Mouse (Mus musculus) small intestine, adult 2 months (tissue): ENCODE measurements at regions not wholly inside any gene's neighbourhood (a gene's known extent, or its start where the extent isn't known, plus 50 kb on each side); places are given as distances from the start of the nearest gene placed in this dataset.
A peak's percentile ranks its signal among the peaks of the same experiment; 100 is the strongest.

Experiments used
- H3K27ac ChIP-seq: fragments of 200-500 bp; 2 replicates; pipeline ENCODE4 v1.5.1; 2012; ENCODE audit warnings: low read depth, low read length, control low read depth, inconsistent platforms; ENCODE audit not compliant: insufficient read depth
- H3K27me3 ChIP-seq: fragments of 200-500 bp; 2 replicates; pipeline ENCODE4 v1.6.1; 2012; ENCODE audit warnings: mild to moderate bottlenecking, moderate library complexity, low read length, inconsistent platforms; ENCODE audit not compliant: control insufficient read depth, insufficient read depth
- H3K36me3 ChIP-seq: fragments of 200-500 bp; 2 replicates; pipeline ENCODE4 v1.6.1; 2012; ENCODE audit warnings: mild to moderate bottlenecking, low read length, control low read depth, inconsistent platforms; ENCODE audit not compliant: control insufficient read depth, insufficient read depth
- H3K4me1 ChIP-seq: fragments of 200-500 bp; 2 replicates; pipeline ENCODE4 v1.6.1; 2012; ENCODE audit warnings: low read length, inconsistent platforms, mixed read lengths; ENCODE audit not compliant: control insufficient read depth, insufficient read depth, insufficient read length
- H3K4me3 ChIP-seq: fragments of 200-500 bp; 2 replicates; pipeline ENCODE4 v1.5.1; 2012; ENCODE audit warnings: low read depth, mild to moderate bottlenecking, control low read depth, inconsistent platforms, low read length, moderate library complexity
- CTCF ChIP-seq: fragments of 200-500 bp; IDR thresholded peaks from 2 replicates; pipeline ENCODE4 v1.5.1; 2012; ENCODE audit warnings: low read depth, mild to moderate bottlenecking, control low read depth, inconsistent platforms, low read length, moderate library complexity, mixed read lengths; ENCODE audit not compliant: insufficient replicate concordance, insufficient read length; ENCODE audit errors: extremely low read depth
- POLR2A ChIP-seq: fragments of 200-500 bp; IDR thresholded peaks from 2 replicates; pipeline ENCODE4 v1.6.1; 2012; ENCODE audit warnings: low read depth, mild to moderate bottlenecking, control low read depth, inconsistent platforms, low read length, moderate library complexity
- WGBS: fragments of 180-500 bp; shearing (Covaris S2); methylation state at CpG from one replicate; pipeline ENCODE4 v1.1.7; 2018; 5-methylcytosine and 5-hydroxymethylcytosine counted together

GRCm38 (mm10) chr4:131485126-131485825 lies 352.8 kb downstream of the Ptpru start:
- Histone ChIP-seq H3K4me1 (no peaks in the 10 kb centered on the region), H3K4me3 (no peak overlapping the region), H3K27ac (no peak overlapping the region), H3K36me3 (no peaks in the 10 kb centered on the region), H3K27me3 (no peaks in the 10 kb centered on the region)
- no peak for TF ChIP-seq POLR2A
- TF ChIP-seq CTCF = no peak
- WGBS = 74% methylated on average over 13 of the region's 13 CpGs

- Histone ChIP-seq H3K4me1 (no peaks in the 10 kb centered on the region), H3K4me3 (no peak overlapping the region), H3K27ac (no peak overlapping the region), H3K27me3 (no peaks in the 10 kb centered on the region), H3K36me3 (no peaks in the 10 kb centered on the region)
- TF ChIP-seq CTCF = peak; percentile 79; the same call in 1 of the 2 replicates
- TF ChIP-seq POLR2A = no peak
- WGBS = 13% methylated on average over 4 of the region's 4 CpGs
These were observed 351.3 kb downstream of the Ptpru start for GRCm38 (mm10) chr4:131486821-131487220.

DNA sequence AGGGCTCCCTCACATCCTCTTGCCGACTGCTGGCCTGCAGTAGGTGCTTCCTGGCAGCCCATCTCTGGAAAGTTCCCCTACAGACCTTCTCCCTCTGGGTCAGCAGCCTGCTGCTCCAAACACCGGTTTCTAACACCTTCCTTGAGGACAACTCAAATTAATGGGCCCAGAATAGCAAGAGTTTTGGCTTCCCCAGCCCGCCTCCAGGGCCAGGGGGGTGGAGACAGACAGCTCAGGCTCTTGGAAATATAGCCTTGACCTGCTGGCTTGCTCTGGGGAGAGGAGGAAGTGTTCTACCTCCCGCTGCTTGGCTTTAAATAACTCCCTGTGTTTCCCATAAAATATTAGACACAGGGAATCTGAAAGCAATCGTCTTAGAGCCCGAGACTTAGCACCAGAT lies 349.8 kb downstream of the Ptpru start:
- no peak overlapping the region for H3K4me3 ChIP-seq
- no peaks in the 10 kb centered on the region for H3K4me1 ChIP-seq
- 49% methylated on average over 6 of the region's 6 CpGs for WGBS
- no peaks in the 10 kb centered on the region for H3K36me3 ChIP-seq
- no peak for TF ChIP-seq CTCF
- TF ChIP-seq POLR2A = no peak
- H3K27me3 ChIP-seq = no peaks in the 10 kb centered on the region
- H3K27ac ChIP-seq = no peak overlapping the region

DNA sequence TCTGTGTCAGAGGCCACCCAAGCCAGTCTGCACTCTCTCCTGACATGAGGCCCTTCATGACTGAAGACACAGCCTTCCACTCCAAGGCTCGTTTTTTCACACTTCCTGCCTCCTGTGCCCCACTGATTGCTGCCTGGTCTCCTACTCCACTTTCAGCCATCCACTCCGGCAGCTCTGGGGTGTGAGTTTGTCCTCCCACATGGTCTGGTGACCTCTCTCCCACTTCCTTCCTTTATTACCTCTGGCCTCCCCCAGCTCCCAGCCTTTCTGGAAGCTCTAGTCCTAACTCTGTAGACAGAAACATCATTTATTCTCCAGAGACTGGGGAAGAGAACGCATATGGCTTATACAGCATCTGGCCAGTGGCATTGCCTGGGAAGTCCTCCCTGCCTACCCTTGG lies 349.0 kb downstream of the Ptpru start:
- TF ChIP-seq POLR2A (no peak), CTCF (no peak)
- 41% methylated on average over 3 of the region's 3 CpGs for WGBS

DNA sequence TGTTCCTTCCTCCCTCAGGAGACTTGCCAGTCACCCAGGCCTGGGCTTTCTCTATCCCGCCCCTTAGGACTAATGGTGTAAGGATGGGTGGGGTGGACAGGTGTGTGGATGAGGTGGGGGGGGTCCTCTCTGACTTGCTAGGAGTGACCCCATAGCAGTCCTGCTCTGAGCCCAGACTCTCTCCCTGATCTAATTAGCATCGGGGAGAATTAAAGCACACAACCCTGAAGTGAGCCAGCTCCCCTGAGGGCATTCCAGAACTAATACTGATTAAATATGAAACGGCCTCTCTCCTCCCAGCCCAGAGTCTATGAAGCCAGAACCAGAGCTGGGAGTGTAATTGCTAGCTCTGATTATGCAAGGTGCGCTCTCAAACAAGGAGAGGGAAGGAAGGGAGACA lies 346.1 kb downstream of the Ptpru start:
- TF ChIP-seq CTCF = no peak
- TF ChIP-seq POLR2A = no peak
- 38% methylated on average over 4 of the region's 4 CpGs for WGBS
- no peaks in the 10 kb centered on the region for H3K27me3 ChIP-seq
- no peak overlapping the region for H3K27ac ChIP-seq
- no peaks in the 10 kb centered on the region for H3K4me1 ChIP-seq
- H3K36me3 ChIP-seq = no peaks in the 10 kb centered on the region
- no peak overlapping the region for H3K4me3 ChIP-seq

More for the DNA sequence above, 349.0 kb downstream of the Ptpru start:
- Histone ChIP-seq H3K27me3 (no peaks in the 10 kb centered on the region), H3K4me3 (no peak overlapping the region), H3K36me3 (no peaks in the 10 kb centered on the region), H3K4me1 (no peaks in the 10 kb centered on the region), H3K27ac (no peak overlapping the region)

- TF ChIP-seq POLR2A (no peak), CTCF (no peak)
- Histone ChIP-seq H3K4me3 (no peak overlapping the region), H3K4me1 (no peaks in the 10 kb centered on the region), H3K27me3 (no peaks in the 10 kb centered on the region), H3K36me3 (no peaks in the 10 kb centered on the region), H3K27ac (no peak overlapping the region)
- whole genome bisulfite sequencing = 47% methylated on average over 4 of the region's 4 CpGs
These were observed 344.4 kb downstream of the Ptpru start for GRCm38 (mm10) chr4:131493726-131494125.

DNA sequence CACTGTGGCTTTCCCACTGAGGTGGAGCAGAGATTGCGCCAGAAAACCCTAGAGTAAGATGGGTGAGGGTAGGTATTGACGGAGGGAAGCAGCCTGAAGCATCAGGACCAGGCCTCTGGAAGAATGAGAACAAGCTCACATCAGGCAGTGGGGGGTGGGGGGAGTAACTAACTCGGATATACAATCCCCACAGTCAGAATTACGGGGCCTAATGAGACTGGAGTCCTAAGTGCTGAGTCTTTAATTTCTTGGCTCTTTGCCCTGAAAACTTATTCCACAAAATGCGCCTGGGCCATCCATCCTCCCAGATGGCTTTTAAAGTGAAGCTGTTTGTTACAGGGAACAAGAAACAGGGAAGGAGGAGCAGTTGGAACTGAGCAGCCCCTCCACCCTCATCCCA lies 341.2 kb downstream of the Ptpru start:
- 54% methylated on average over 5 of the region's 5 CpGs for WGBS
- H3K36me3 ChIP-seq = no peaks in the 10 kb centered on the region
- no peak overlapping the region for H3K4me3 ChIP-seq
- no peak overlapping the region for H3K27ac ChIP-seq
- H3K27me3 ChIP-seq = no peaks in the 10 kb centered on the region
- TF ChIP-seq POLR2A = no peak
- no peak for TF ChIP-seq CTCF
- no peaks in the 10 kb centered on the region for H3K4me1 ChIP-seq
